Mouse (Mus musculus): Measurements from ENCODE around the gene Ttc34.

GRCm38 (mm10) chr4:154838741-154839140 lies 1.5 kb downstream of the Ttc34 start:
- TF ChIP-seq CTCF (conservative IDR thresholded peaks at IDR 0.05; ENCODE audit: low read length): no peak
- TF ChIP-seq POU5F1 (IDR thresholded peaks at IDR 0.05; ENCODE audit: borderline replicate concordance, low read length): no peak
- TF ChIP-seq NANOG (IDR thresholded peaks at IDR 0.05; ENCODE audit: borderline replicate concordance, low read length): no peak
